Mouse (Mus musculus) layer of hippocampus, adult 2 months (tissue): ENCODE data around the gene Gpr19. TPM values are rescaled to one million over a fixed set of nuclear protein-coding genes. Genes with fewer than 3 reads are reported as not detected.

Source experiments
- DNase-seq, 2 experiments: peaks; one replicate each; pipeline ENCODE4 v3.0.0; 2022; ENCODE audit warnings: low spot score in 2 of 2
- H3K27ac ChIP-seq: fragments of 200-600 bp; 2 replicates; pipeline ENCODE4 v1.8.1; 2022
- H3K4me3 ChIP-seq: fragments of 200-600 bp; 2 replicates; pipeline ENCODE4 v1.8.1; 2022; ENCODE audit warnings: mild to moderate bottlenecking
- CTCF ChIP-seq: fragments of 200-600 bp; conservative IDR thresholded peaks from 2 replicates; pipeline ENCODE4 v1.8.1; 2022; ENCODE audit warnings: antibody characterized with exemption, mild to moderate bottlenecking, moderate library complexity
- total RNA-seq, 2 experiments: library from RNA; stranded (reverse); gene quantifications; 2 replicates each; pipeline ENCODE4 v1.2.3; 2021

Gpr19 gene
- total RNA-seq, 2 experiments from 2014 or later = 22.0 to 27.4 TPM

- Histone ChIP-seq H3K27ac (no peak overlapping the region), H3K4me3 (no peak overlapping the region)
- DNase-seq = no peak
- peak; percentile 67 for TF ChIP-seq CTCF
Measured at GRCm38 (mm10) chr6:134848197-134848890, 50.0 kb downstream of the Gpr19 start.

GRCm38 (mm10) chr6:134847550-134847949 is 50.8 kb downstream of the Gpr19 start:
- Histone ChIP-seq H3K4me3 (no peak overlapping the region), H3K27ac (no peak overlapping the region; the same call in 1 of the 2 replicates)
- no peak for TF ChIP-seq CTCF
- no peak for DNase-seq

GRCm38 (mm10) chr6:134846308-134846707 is 52.1 kb downstream of the Gpr19 start:
- no peak for TF ChIP-seq CTCF
- no peak for DNase-seq
- Histone ChIP-seq H3K27ac (no peak overlapping the region), H3K4me3 (no peak overlapping the region)

GRCm38 (mm10) chr6:134845726-134846125 is 52.7 kb downstream of the Gpr19 start:
- no peak for TF ChIP-seq CTCF
- H3K4me3 ChIP-seq = no peak overlapping the region
- H3K27ac ChIP-seq = no peak overlapping the region
- DNase-seq = no peak

- TF ChIP-seq CTCF = no peak
- Histone ChIP-seq H3K4me3 (no peak overlapping the region), H3K27ac (no peak overlapping the region)
- no peak for DNase-seq
Measured at GRCm38 (mm10) chr6:134840346-134840745, 58.0 kb downstream of the Gpr19 start.

GRCm38 (mm10) chr6:134838111-134838510 is 60.3 kb downstream of the Gpr19 start:
- Histone ChIP-seq H3K27ac (no peak overlapping the region), H3K4me3 (no peak overlapping the region)
- TF ChIP-seq CTCF = no peak
- DNase-seq = no peak

- DNase-seq = no peak
- Histone ChIP-seq H3K4me3 (no peak overlapping the region), H3K27ac (no peak overlapping the region)
- no peak for TF ChIP-seq CTCF
Measured at GRCm38 (mm10) chr6:134834585-134835251, 63.7 kb downstream of the Gpr19 start.

GRCm38 (mm10) chr6:134830776-134831175 is 67.6 kb downstream of the Gpr19 start:
- peak overlapping the region; percentile 97 for H3K27ac ChIP-seq
- no peak for TF ChIP-seq CTCF
- peak overlapping the region; percentile 99 for H3K4me3 ChIP-seq
- DNase-seq = no peak

- peak; percentile 64 for TF ChIP-seq CTCF
- peak within 1 kb of the TSS; percentile 99 for H3K4me3 ChIP-seq
- peak; percentile 99 to 100 for DNase-seq
Measured at GRCm38 (mm10) chr6:134829786-134830700, 68.3 kb downstream of the Gpr19 start, which contains the start of gene Crebl2. Crebl2 (plus strand) TSS chr6:134830154.

GRCm38 (mm10) chr6:134822844-134823243 is 75.5 kb downstream of the Gpr19 start:
- Histone ChIP-seq H3K27ac (no peak overlapping the region), H3K4me3 (no peak overlapping the region)
- TF ChIP-seq CTCF = peak; percentile 80
- no peak for DNase-seq

More at GRCm38 (mm10) chr6:134829786-134830700, 68.3 kb downstream of the Gpr19 start, which contains the start of gene Crebl2:
- H3K27ac ChIP-seq = peak within 1 kb of the TSS; percentile 97

GRCm38 (mm10) chr6:134820411-134820810 is 78.0 kb downstream of the Gpr19 start:
- DNase-seq = no peak
- no peak overlapping the region for H3K4me3 ChIP-seq
- no peak overlapping the region for H3K27ac ChIP-seq
- TF ChIP-seq CTCF = no peak

GRCm38 (mm10) chr6:134819741-134820140 is 78.6 kb downstream of the Gpr19 start:
- DNase-seq = no peak
- no peak overlapping the region for H3K27ac ChIP-seq
- no peak for TF ChIP-seq CTCF
- no peak overlapping the region for H3K4me3 ChIP-seq

Other genes with a start within 250 kb of the Gpr19 start
- gene Dusp16, start 106.0 kb downstream of the Gpr19 start, total RNA-seq = 1 to 10 TPM; 8.6 to 8.9 TPM
- gene Crebl2, start 68.4 kb downstream of the Gpr19 start, total RNA-seq = 10 to 100 TPM; 39.6 to 40.9 TPM
- 10 to 100 TPM; 47.2 to 48.0 TPM for gene Cdkn1b, start 21.8 kb upstream of the Gpr19 start, total RNA-seq
- 1 to 10 TPM; 1.9 to 2.5 TPM for gene Apold1, start 83.1 kb upstream of the Gpr19 start, total RNA-seq
- gene Ddx47, start 113.0 kb upstream of the Gpr19 start, total RNA-seq = 10 to 100 TPM; 58.9 to 60.5 TPM
- under 1 TPM in 1 of 2 experiments, not detected in 1; 0.41 TPM for gene Gprc5a, start 167.1 kb upstream of the Gpr19 start, total RNA-seq
- not detected for gene Gprc5d, start 219.7 kb upstream of the Gpr19 start, total RNA-seq